Mouse (Mus musculus) heart, embryonic 16.5 days (tissue): ENCODE measurements at regions not wholly inside any gene's neighbourhood (a gene's known extent, or its start where the extent isn't known, plus 50 kb on each side); places are given as distances from the start of the nearest gene placed in this dataset.
A peak's percentile ranks its signal among the peaks of the same experiment; 100 is the strongest.
"Not testable (repeated sequence)": the region's sequence is repeated elsewhere in the genome, so short reads cannot be mapped to it uniquely, and the experiment has no call there.

Experiments
- ATAC-seq: fragments of 200-750 bp; cut with Nextera tagmentation; replicated peaks from 2 replicates; pipeline ENCODE4 v1.8.0; 2017; ENCODE audit warnings: moderate number of reproducible peaks; ENCODE audit not compliant: insufficient read depth, low FRiP score; ENCODE audit errors: extremely low read depth
- H3K27ac ChIP-seq: fragments of 300-500 bp; sonication (generic); 2 replicates; pipeline ENCODE4 v1.5.1; 2014; ENCODE audit warnings: mild to moderate bottlenecking, low read length, control low read depth, moderate library complexity
- H3K27me3 ChIP-seq: fragments of 300-500 bp; sonication (generic); 2 replicates; pipeline ENCODE4 v1.6.1; 2014; ENCODE audit warnings: low read length, mixed read lengths; ENCODE audit not compliant: control insufficient read depth, insufficient read depth
- H3K36me3 ChIP-seq: fragments of 300-500 bp; sonication (generic); 2 replicates; pipeline ENCODE4 v1.6.1; 2014; ENCODE audit not compliant: control insufficient read depth, insufficient read depth
- H3K4me1 ChIP-seq: fragments of 300-500 bp; sonication (generic); 2 replicates; pipeline ENCODE4 v1.6.1; 2014; ENCODE audit warnings: low read length, mixed read lengths; ENCODE audit not compliant: control insufficient read depth, insufficient read depth
- H3K4me2 ChIP-seq: fragments of 300-500 bp; sonication (generic); 2 replicates; pipeline ENCODE4 v1.6.1; 2014; ENCODE audit warnings: low read depth, mild to moderate bottlenecking, control low read depth, low read length
- H3K4me3 ChIP-seq: fragments of 300-500 bp; sonication (generic); 2 replicates; pipeline ENCODE4 v1.5.1; 2014; ENCODE audit warnings: mild to moderate bottlenecking, control low read depth, low read length
- H3K9ac ChIP-seq: fragments of 300-500 bp; sonication (generic); 2 replicates; pipeline ENCODE4 v1.6.1; 2014; ENCODE audit warnings: low read length, control low read depth
- H3K9me3 ChIP-seq: fragments of 300-500 bp; sonication (generic); replicated peaks from 2 replicates; pipeline ENCODE4 v1.6.1; 2016; ENCODE audit warnings: low read length; ENCODE audit not compliant: control insufficient read depth
- WGBS: fragments of 180-500 bp; shearing (Covaris S2); extraction: QIAGEN DNeasy Blood & Tissue Kit; methylation state at CpG from one replicate; pipeline ENCODE4 v1.1.7; 2014; 5-methylcytosine and 5-hydroxymethylcytosine counted together

GRCm38 (mm10) chr11:12540333-12540870 lies 75.6 kb upstream of the Cobl start:
- 50% methylated on average over 5 of the region's 5 CpGs for WGBS
- Histone ChIP-seq H3K9me3 (no peaks in the 10 kb centered on the region), H3K9ac (no peak overlapping the region), H3K27ac (no peak overlapping the region), H3K4me2 (no peak overlapping the region), H3K4me3 (no peak overlapping the region), H3K36me3 (no peaks in the 10 kb centered on the region), H3K4me1 (no peaks in the 10 kb centered on the region), H3K27me3 (no peaks in the 10 kb centered on the region)
- ATAC-seq, result no peak

- no peak overlapping the region for H3K27ac ChIP-seq
- H3K27me3 ChIP-seq, result no peaks in the 10 kb centered on the region
- no peaks in the 10 kb centered on the region for H3K36me3 ChIP-seq
- ATAC-seq, result no peak
- 53% methylated on average over 2 of the region's 2 CpGs for WGBS
- no peak overlapping the region for H3K4me3 ChIP-seq
- H3K9ac ChIP-seq, result no peak overlapping the region
- H3K4me2 ChIP-seq, result no peak overlapping the region
- H3K9me3 ChIP-seq, result no peaks in the 10 kb centered on the region
- no peaks in the 10 kb centered on the region for H3K4me1 ChIP-seq
Measured at GRCm38 (mm10) chr11:12535063-12535462, 70.3 kb upstream of the Cobl start.

GRCm38 (mm10) chr11:12532288-12532687 lies 67.5 kb upstream of the Cobl start:
- Histone ChIP-seq H3K4me2 (no peak overlapping the region), H3K4me1 (no peaks in the 10 kb centered on the region), H3K27me3 (no peaks in the 10 kb centered on the region), H3K4me3 (no peak overlapping the region), H3K36me3 (no peaks in the 10 kb centered on the region), H3K9me3 (no peaks in the 10 kb centered on the region), H3K27ac (no peak overlapping the region), H3K9ac (no peak overlapping the region)
- peak; percentile 87 for ATAC-seq
- 9% methylated on average over 3 of the region's 3 CpGs for WGBS

- H3K4me3 ChIP-seq, H3K9ac ChIP-seq, H3K36me3 ChIP-seq, H3K27me3 ChIP-seq, H3K9me3 ChIP-seq, H3K27ac ChIP-seq, H3K4me2 ChIP-seq, ATAC-seq, H3K4me1 ChIP-seq: not testable (repeated sequence)
- WGBS, result 73% methylated on average over 2 of the region's 2 CpGs
Measured at GRCm38 (mm10) chr11:12522063-12522462, 57.3 kb upstream of the Cobl start.

GRCm38 (mm10) chr11:12521286-12521685 lies 56.5 kb upstream of the Cobl start:
- no peaks in the 10 kb centered on the region for H3K27me3 ChIP-seq
- no peak overlapping the region for H3K4me2 ChIP-seq
- no peaks in the 10 kb centered on the region for H3K4me1 ChIP-seq
- no peak overlapping the region for H3K9ac ChIP-seq
- ATAC-seq, result no peak
- no peaks in the 10 kb centered on the region for H3K36me3 ChIP-seq
- WGBS, result 57% methylated on average over 3 of the region's 3 CpGs
- no peaks in the 10 kb centered on the region for H3K9me3 ChIP-seq
- H3K27ac ChIP-seq, result no peak overlapping the region
- no peak overlapping the region for H3K4me3 ChIP-seq

GRCm38 (mm10) chr11:12516374-12516773 lies 51.6 kb upstream of the Cobl start:
- Histone ChIP-seq H3K4me1 (no peaks in the 10 kb centered on the region), H3K9me3 (no peaks in the 10 kb centered on the region), H3K36me3 (no peaks in the 10 kb centered on the region), H3K4me2 (no peak overlapping the region), H3K27me3 (no peaks in the 10 kb centered on the region), H3K27ac (no peak overlapping the region), H3K4me3 (no peak overlapping the region), H3K9ac (no peak overlapping the region)
- no peak for ATAC-seq
- WGBS, result 85% methylated on average over 2 of the region's 2 CpGs
